Mouse (Mus musculus) right cerebral cortex, adult 18-20 months (tissue): ENCODE measurements around the gene Ly6g6c.

Source experiments
- DNase-seq: peaks from one replicate; pipeline ENCODE4 v3.0.0; 2022; ENCODE audit warnings: mixed read lengths

The Ly6g6c gene

GRCm38 (mm10) chr17:35058316-35058715 is 6.9 kb upstream of the Ly6g6c start:
- DNase-seq, result no peak

- peak; percentile 61 for DNase-seq
Measured at GRCm38 (mm10) chr17:35058911-35059892, 6.0 kb upstream of the Ly6g6c start, which contains the start of gene Ddah2. Gene Ddah2, plus strand, starts transcription at chr17:35059035.

- no peak for DNase-seq
Measured at GRCm38 (mm10) chr17:35060071-35060470, 5.1 kb upstream of the Ly6g6c start.

- DNase-seq, result no peak
Measured at GRCm38 (mm10) chr17:35060737-35061297, 4.4 kb upstream of the Ly6g6c start.

GRCm38 (mm10) chr17:35061299-35061698 is 3.9 kb upstream of the Ly6g6c start:
- no peak for DNase-seq

GRCm38 (mm10) chr17:35063466-35063865 is 1.7 kb upstream of the Ly6g6c start:
- DNase-seq, result no peak

- DNase-seq, result no peak
Measured at GRCm38 (mm10) chr17:35064378-35064877, 760 bp upstream of the Ly6g6c start.

- no peak for DNase-seq
Measured at GRCm38 (mm10) chr17:35066084-35066483, 896 bp downstream of the Ly6g6c start, which contains the start of gene Mpig6b. Gene Mpig6b, minus strand, starts transcription at chr17:35066184.

GRCm38 (mm10) chr17:35068213-35068914 is 3.2 kb downstream of the Ly6g6c start:
- DNase-seq, result no peak

GRCm38 (mm10) chr17:35070556-35071229 is 5.5 kb downstream of the Ly6g6c start:
- DNase-seq, result no peak

GRCm38 (mm10) chr17:35071454-35071853 is 6.3 kb downstream of the Ly6g6c start:
- DNase-seq, result no peak

- no peak for DNase-seq
Measured at GRCm38 (mm10) chr17:35074097-35074496, 8.9 kb downstream of the Ly6g6c start.

GRCm38 (mm10) chr17:35076507-35077176 is 11.5 kb downstream of the Ly6g6c start, which contains the start of gene Ly6g6e:
Gene Ly6g6e, plus strand, starts transcription at chr17:35076902.
- DNase-seq, result no peak

GRCm38 (mm10) chr17:35077285-35077684 is 12.1 kb downstream of the Ly6g6c start:
- DNase-seq, result no peak

GRCm38 (mm10) chr17:35077786-35078233 is 12.6 kb downstream of the Ly6g6c start, which contains the start of gene Ly6g6d:
Gene Ly6g6d, minus strand, starts transcription at chr17:35078065.
- no peak for DNase-seq

GRCm38 (mm10) chr17:35079778-35080177 is 14.6 kb downstream of the Ly6g6c start:
- no peak for DNase-seq

GRCm38 (mm10) chr17:35080248-35080647 is 15.1 kb downstream of the Ly6g6c start:
- DNase-seq, result no peak

- no peak for DNase-seq
Measured at GRCm38 (mm10) chr17:35080710-35081109, 15.5 kb downstream of the Ly6g6c start.

GRCm38 (mm10) chr17:35082841-35083576 is 17.8 kb downstream of the Ly6g6c start:
- DNase-seq, result no peak

GRCm38 (mm10) chr17:35083929-35084497 is 18.8 kb downstream of the Ly6g6c start:
- no peak for DNase-seq
